Mouse (Mus musculus) adrenal gland, postnatal 4 days (tissue): ENCODE results near the gene Olfr168. TPM values are rescaled to one million over a fixed set of nuclear protein-coding genes. Genes with fewer than 3 reads are reported as not detected.
"Not testable (repeated sequence)": the region's sequence is repeated elsewhere in the genome, so short reads cannot be mapped to it uniquely, and the experiment has no call there.

Experiments
- DNase-seq, 2 experiments: peaks; one replicate each; pipeline ENCODE4 v3.0.0; 2021 to 2022; ENCODE audit warnings: low spot score in 2 of 2, mixed read lengths in 2 of 2
- long read RNA-seq, 2 experiments: library from polyadenylated mRNA; stranded (forward); transcript quantifications; one replicate each; pipeline ENCODE4 v2.0.0; 2021
- total RNA-seq, 2 experiments: library from RNA; stranded (reverse); gene quantifications; 2 replicates each; pipeline ENCODE4 v1.2.3; 2021

The Olfr168 gene
- total RNA-seq = not detected
- long read RNA-seq, experiment 1 = 0 reads
- long read RNA-seq, experiment 2 = 0 reads

GRCm38 (mm10) chr16:19535455-19535854, at the start of gene Olfr168:
TSS of gene Olfr168 (minus strand) at chr16:19535555.
- no peak for DNase-seq

DNA sequence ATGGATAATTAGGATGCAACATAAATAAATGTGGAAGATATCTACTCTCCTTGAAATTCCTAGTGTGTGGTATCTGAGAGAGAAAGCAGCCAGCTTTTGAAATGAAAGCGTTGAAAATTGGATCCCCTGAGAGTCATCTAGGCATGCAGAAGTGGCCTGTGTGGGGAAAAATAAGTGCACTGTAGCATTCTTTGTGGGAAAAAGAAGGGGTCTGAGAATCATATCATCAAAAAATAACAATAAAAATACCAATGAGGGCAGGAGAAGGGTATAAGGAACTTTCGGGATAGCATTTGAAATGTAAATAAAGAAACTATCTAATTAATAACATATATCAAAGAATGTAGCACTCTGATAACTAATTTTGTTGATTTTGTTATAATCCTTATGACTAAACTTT, 36.4 kb upstream of the Olfr168 start, which contains the start of gene Olfr169:
Gene Olfr169 (minus strand): TSS at position 101 of the 400 bp plus-strand sequence.
- DNase-seq = not testable (repeated sequence)

DNA sequence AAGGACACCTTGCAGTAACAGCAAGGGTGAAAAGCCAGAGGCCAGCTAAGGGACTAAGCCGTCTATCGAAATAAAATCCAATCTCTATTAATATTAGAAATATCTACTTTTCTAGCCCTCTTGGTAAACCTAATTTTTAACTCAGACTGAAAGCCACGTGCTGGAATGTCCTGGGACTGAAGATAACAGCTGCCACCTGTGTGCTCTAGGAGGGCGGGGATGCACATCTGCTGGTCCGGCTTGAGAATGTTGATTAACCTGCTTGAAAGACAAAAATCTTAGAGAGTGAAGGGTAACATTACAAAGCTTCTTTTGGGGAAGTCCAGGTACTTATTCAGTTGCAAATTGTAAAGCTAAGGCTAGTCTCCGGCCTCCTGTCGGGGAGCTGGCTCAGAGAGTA, 18.1 kb upstream of the Olfr168 start:
- DNase-seq = not testable (repeated sequence)

GRCm38 (mm10) chr16:19552246-19552645, 16.9 kb upstream of the Olfr168 start:
- DNase-seq = not testable (repeated sequence)

- no peak for DNase-seq
Measured at GRCm38 (mm10) chr16:19522166-19522565, 13.2 kb downstream of the Olfr168 start, which contains the start of gene Olfr167. TSS of gene Olfr167 (minus strand) at chr16:19522266.

GRCm38 (mm10) chr16:19483394-19483793, 52.0 kb downstream of the Olfr168 start, which contains the start of gene Olfr166:
TSS of gene Olfr166 (plus strand) at chr16:19483694.
- DNase-seq = no peak

Other genes with a start within 250 kb of the Olfr168 start
- gene Olfr164, start 221.5 kb downstream of the Olfr168 start, total RNA-seq = not detected
- not detected for gene Olfr165, start 112.4 kb downstream of the Olfr168 start, total RNA-seq
- not detected for gene Olfr166, start 51.9 kb downstream of the Olfr168 start, total RNA-seq
- not detected for gene Olfr167, start 13.3 kb downstream of the Olfr168 start, total RNA-seq
- gene Olfr169, start 36.3 kb upstream of the Olfr168 start, total RNA-seq = not detected
- gene Olfr170, start 76.3 kb upstream of the Olfr168 start, total RNA-seq = not detected
- not detected for gene Olfr171, start 94.4 kb upstream of the Olfr168 start, total RNA-seq
- gene Lamp3, start 170.8 kb upstream of the Olfr168 start, total RNA-seq = under 1 TPM in 1 of 2 experiments, not detected in 1; 0.08 TPM
- gene B3gnt5, start 224.7 kb upstream of the Olfr168 start, total RNA-seq = 1 to 10 TPM; 2.7 to 4.0 TPM